Mouse (Mus musculus): Measurements from ENCODE around the gene Slc41a2. TPM values are rescaled to one million over a fixed set of nuclear protein-coding genes. Genes with fewer than 3 reads are reported as not detected.

Slc41a2 gene
- polyA plus RNA-seq, 1 experiment from 2014 or later, result 4.8 TPM

- peak; percentile 61; the same call in 1 of the 2 replicates for ATAC-seq (ENCODE audit: low read depth)
- no peak overlapping the region for H3K4me3 ChIP-seq
- H3K9me3 ChIP-seq, result no peaks in the 10 kb centered on the region
- 44% methylated on average over 7 of the region's 7 CpGs for WGBS
- no peak overlapping the region for H3K4me2 ChIP-seq
- peak overlapping the region; percentile 33; the same call in 1 of the 2 replicates for H3K27ac ChIP-seq (replicated peaks)
- no peak overlapping the region for H3K9ac ChIP-seq
- H3K27me3 ChIP-seq, result no peaks in the 10 kb centered on the region
- peaks cover 14% of the 10 kb centered on the region for H3K4me1 ChIP-seq (replicated peaks)
- H3K36me3 ChIP-seq, result no peaks in the 10 kb centered on the region
Measured at GRCm38 (mm10) chr10:83245720-83246119, 92.0 kb downstream of the Slc41a2 start.

- no peaks in the 10 kb centered on the region for H3K36me3 ChIP-seq
- no peaks in the 10 kb centered on the region for H3K9me3 ChIP-seq
- H3K4me2 ChIP-seq, result no peak overlapping the region
- no peak overlapping the region for H3K9ac ChIP-seq
- H3K4me3 ChIP-seq, result no peak overlapping the region
- peaks cover 14% of the 10 kb centered on the region for H3K4me1 ChIP-seq (replicated peaks)
- 63% methylated on average over 6 of the region's 6 CpGs for WGBS
- H3K27me3 ChIP-seq, result no peaks in the 10 kb centered on the region
- no peak for ATAC-seq (ENCODE audit: low read depth)
- no peak overlapping the region for H3K27ac ChIP-seq (replicated peaks)
Measured at GRCm38 (mm10) chr10:83244131-83244530, 93.6 kb downstream of the Slc41a2 start.

GRCm38 (mm10) chr10:83242106-83242686 lies 95.5 kb downstream of the Slc41a2 start:
- no peak overlapping the region for H3K9ac ChIP-seq
- H3K27ac ChIP-seq (replicated peaks), result no peak overlapping the region
- 61% methylated on average over 11 of the region's 11 CpGs for WGBS
- no peaks in the 10 kb centered on the region for H3K27me3 ChIP-seq
- no peak overlapping the region for H3K4me3 ChIP-seq
- H3K4me2 ChIP-seq, result no peak overlapping the region
- ATAC-seq (ENCODE audit: low read depth), result no peak
- no peaks in the 10 kb centered on the region for H3K36me3 ChIP-seq
- H3K9me3 ChIP-seq, result no peaks in the 10 kb centered on the region
- peaks cover 14% of the 10 kb centered on the region for H3K4me1 ChIP-seq (replicated peaks)

- Histone ChIP-seq H3K9me3 (no peaks in the 10 kb centered on the region), H3K9ac (no peak overlapping the region), H3K4me3 (no peak overlapping the region), H3K36me3 (no peaks in the 10 kb centered on the region), H3K4me1 (replicated peaks) (no peaks in the 10 kb centered on the region), H3K27me3 (no peaks in the 10 kb centered on the region), H3K4me2 (no peak overlapping the region), H3K27ac (replicated peaks) (no peak overlapping the region)
- WGBS, result 66% methylated on average over 4 of the region's 4 CpGs
- no peak for ATAC-seq (ENCODE audit: low read depth)
Measured at GRCm38 (mm10) chr10:83234391-83234790, 103.3 kb downstream of the Slc41a2 start.

GRCm38 (mm10) chr10:83233967-83234366 lies 103.7 kb downstream of the Slc41a2 start:
- ATAC-seq (ENCODE audit: low read depth), result no peak
- Histone ChIP-seq H3K9ac (no peak overlapping the region), H3K4me1 (replicated peaks) (no peaks in the 10 kb centered on the region), H3K27ac (replicated peaks) (no peak overlapping the region), H3K9me3 (no peaks in the 10 kb centered on the region), H3K4me3 (no peak overlapping the region), H3K4me2 (no peak overlapping the region), H3K36me3 (no peaks in the 10 kb centered on the region), H3K27me3 (no peaks in the 10 kb centered on the region)
- 87% methylated on average over 3 of the region's 3 CpGs for WGBS

- Histone ChIP-seq H3K4me3 (no peak overlapping the region), H3K9me3 (no peaks in the 10 kb centered on the region), H3K36me3 (no peaks in the 10 kb centered on the region), H3K27ac (replicated peaks) (no peak overlapping the region), H3K4me2 (no peak overlapping the region), H3K9ac (no peak overlapping the region), H3K4me1 (replicated peaks) (no peaks in the 10 kb centered on the region), H3K27me3 (no peaks in the 10 kb centered on the region)
- WGBS, result 92% methylated on average over 4 of the region's 4 CpGs
- no peak for ATAC-seq (ENCODE audit: low read depth)
Measured at GRCm38 (mm10) chr10:83228626-83229025, 109.1 kb downstream of the Slc41a2 start.

GRCm38 (mm10) chr10:83224999-83225398 lies 112.7 kb downstream of the Slc41a2 start:
- 51% methylated on average over 3 of the region's 3 CpGs for WGBS
- no peak for ATAC-seq (ENCODE audit: low read depth)
- H3K27ac ChIP-seq (replicated peaks), result no peak overlapping the region
- H3K4me1 ChIP-seq (replicated peaks), result no peaks in the 10 kb centered on the region
- H3K4me2 ChIP-seq, result no peak overlapping the region
- no peaks in the 10 kb centered on the region for H3K27me3 ChIP-seq
- H3K9me3 ChIP-seq, result no peaks in the 10 kb centered on the region
- H3K4me3 ChIP-seq, result no peak overlapping the region
- no peaks in the 10 kb centered on the region for H3K36me3 ChIP-seq
- no peak overlapping the region for H3K9ac ChIP-seq

- no peaks in the 10 kb centered on the region for H3K27me3 ChIP-seq
- no peak overlapping the region for H3K4me3 ChIP-seq
- no peaks in the 10 kb centered on the region for H3K9me3 ChIP-seq
- H3K4me2 ChIP-seq, result no peak overlapping the region
- WGBS, result 86% methylated on average over 3 of the region's 3 CpGs
- no peaks in the 10 kb centered on the region for H3K4me1 ChIP-seq (replicated peaks)
- H3K27ac ChIP-seq (replicated peaks), result no peak overlapping the region
- no peak for ATAC-seq (ENCODE audit: low read depth)
- H3K9ac ChIP-seq, result no peak overlapping the region
- H3K36me3 ChIP-seq, result no peaks in the 10 kb centered on the region
Measured at GRCm38 (mm10) chr10:83220847-83221246, 116.8 kb downstream of the Slc41a2 start.

GRCm38 (mm10) chr10:83220217-83220616 lies 117.5 kb downstream of the Slc41a2 start:
- no peak for ATAC-seq (ENCODE audit: low read depth)
- Histone ChIP-seq H3K27ac (replicated peaks) (no peak overlapping the region), H3K9me3 (no peaks in the 10 kb centered on the region), H3K9ac (no peak overlapping the region), H3K27me3 (no peaks in the 10 kb centered on the region), H3K36me3 (no peaks in the 10 kb centered on the region), H3K4me1 (replicated peaks) (no peaks in the 10 kb centered on the region), H3K4me3 (no peak overlapping the region), H3K4me2 (no peak overlapping the region)
- 87% methylated on average over 10 of the region's 10 CpGs for WGBS

- Histone ChIP-seq H3K4me2 (no peak overlapping the region), H3K27ac (replicated peaks) (no peak overlapping the region), H3K27me3 (no peaks in the 10 kb centered on the region), H3K36me3 (no peaks in the 10 kb centered on the region), H3K9ac (no peak overlapping the region), H3K9me3 (no peaks in the 10 kb centered on the region), H3K4me3 (no peak overlapping the region), H3K4me1 (replicated peaks) (no peaks in the 10 kb centered on the region)
- WGBS, result 31% methylated on average over 12 of the region's 12 CpGs
- peak; percentile 51; the same call in 1 of the 2 replicates for ATAC-seq (ENCODE audit: low read depth)
Measured at GRCm38 (mm10) chr10:83219729-83220128, 118.0 kb downstream of the Slc41a2 start.

GRCm38 (mm10) chr10:83218778-83219177 lies 118.9 kb downstream of the Slc41a2 start:
- Histone ChIP-seq H3K27me3 (no peaks in the 10 kb centered on the region), H3K36me3 (no peaks in the 10 kb centered on the region), H3K9ac (no peak overlapping the region), H3K27ac (replicated peaks) (peak overlapping the region; percentile 46), H3K9me3 (no peaks in the 10 kb centered on the region), H3K4me3 (no peak overlapping the region), H3K4me1 (replicated peaks) (no peaks in the 10 kb centered on the region), H3K4me2 (no peak overlapping the region)
- WGBS, result 46% methylated on average over 2 of the region's 2 CpGs
- peak; percentile 61; the same call in 1 of the 2 replicates for ATAC-seq (ENCODE audit: low read depth)

- WGBS, result 76% methylated on average over 5 of the region's 5 CpGs
- Histone ChIP-seq H3K4me2 (no peak overlapping the region), H3K9me3 (no peaks in the 10 kb centered on the region), H3K27me3 (no peaks in the 10 kb centered on the region), H3K27ac (replicated peaks) (no peak overlapping the region), H3K4me3 (no peak overlapping the region), H3K4me1 (replicated peaks) (no peaks in the 10 kb centered on the region), H3K9ac (no peak overlapping the region), H3K36me3 (no peaks in the 10 kb centered on the region)
- no peak for ATAC-seq (ENCODE audit: low read depth)
Measured at GRCm38 (mm10) chr10:83217256-83217655, 120.4 kb downstream of the Slc41a2 start.

GRCm38 (mm10) chr10:83215559-83215958 lies 122.1 kb downstream of the Slc41a2 start:
- WGBS, result 79% methylated on average over 5 of the region's 5 CpGs
- Histone ChIP-seq H3K4me3 (no peak overlapping the region), H3K27ac (replicated peaks) (no peak overlapping the region), H3K9me3 (no peaks in the 10 kb centered on the region), H3K36me3 (no peaks in the 10 kb centered on the region), H3K9ac (no peak overlapping the region), H3K4me1 (replicated peaks) (peaks cover 2% of the 10 kb centered on the region; the same call in 1 of the 2 replicates), H3K27me3 (no peaks in the 10 kb centered on the region), H3K4me2 (no peak overlapping the region)
- no peak for ATAC-seq (ENCODE audit: low read depth)
